Mouse (Mus musculus): ENCODE measurements around the gene Acoxl.

Acoxl gene

DNA sequence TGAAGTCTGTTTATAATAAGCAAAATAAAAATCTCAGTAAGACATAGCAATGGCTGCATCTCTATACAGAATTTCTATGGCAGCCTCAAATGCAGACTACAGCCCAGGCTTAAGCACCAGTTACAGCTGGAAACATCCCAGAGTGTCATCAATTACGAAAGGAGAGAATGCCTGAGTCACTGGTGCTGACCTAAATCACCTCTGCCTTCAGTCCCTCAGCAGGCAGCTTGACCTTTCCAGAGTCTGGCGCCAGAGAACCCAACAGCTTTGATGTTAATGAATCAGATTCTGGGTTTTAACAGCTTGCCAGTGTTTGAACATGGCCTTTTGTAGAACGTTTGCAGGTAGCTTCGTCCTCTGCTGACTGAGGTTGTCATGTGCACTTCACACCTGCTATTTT lies 193.4 kb downstream of the Acoxl start:
- peak in 1 of 2 experiments; percentile 40 for DNase-seq (ENCODE audit: low spot score in 2 of 2)

DNA sequence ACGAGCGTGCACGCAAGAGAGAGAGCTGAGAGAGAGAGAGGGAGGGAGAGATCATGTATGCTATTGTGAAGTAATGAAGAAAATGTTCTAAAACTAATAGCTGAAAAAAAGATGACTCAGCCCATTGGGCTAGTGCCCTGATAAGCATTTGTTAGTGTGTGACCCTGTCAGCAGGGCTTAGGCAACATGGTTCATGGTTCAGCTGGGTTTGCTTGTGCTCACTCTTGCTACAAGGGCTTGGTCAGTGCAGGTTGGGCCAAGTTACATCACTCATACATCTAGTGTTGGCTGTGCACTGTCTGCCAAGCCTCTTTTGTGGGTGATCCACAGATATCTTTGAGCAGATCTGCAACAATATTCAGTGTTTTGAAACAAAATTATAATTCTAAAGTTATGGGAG lies 194.8 kb downstream of the Acoxl start:
- peak in 1 of 2 experiments; percentile 27 for DNase-seq (ENCODE audit: low spot score in 2 of 2)

DNA sequence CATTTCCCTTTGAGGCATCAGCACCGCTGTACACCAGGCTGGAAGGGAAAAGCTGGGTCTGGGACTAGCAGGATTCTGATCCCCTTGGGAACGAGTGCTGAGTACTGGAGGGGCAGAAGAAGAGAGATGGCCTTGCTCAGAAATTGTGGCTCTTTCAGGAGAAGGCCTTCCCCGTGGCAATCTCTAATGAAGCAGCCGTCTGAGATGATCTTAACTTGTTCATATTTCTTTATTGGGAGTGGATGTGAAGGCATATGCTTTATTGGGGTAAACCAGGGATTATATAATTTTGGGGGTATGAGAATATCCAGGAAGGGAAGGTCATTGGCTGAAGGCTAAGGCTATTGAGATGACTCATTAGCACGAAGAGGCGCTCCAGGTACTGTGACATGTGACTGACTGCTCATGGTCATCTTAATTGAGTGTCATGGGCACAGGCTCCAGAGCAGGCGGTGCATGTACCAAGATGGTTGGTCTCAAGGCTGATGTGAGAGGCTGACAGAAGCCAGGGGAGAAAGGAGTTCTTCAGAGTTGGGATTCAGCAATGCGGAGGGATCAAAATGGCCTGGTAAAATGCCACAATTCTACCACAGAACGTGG lies 195.5 kb downstream of the Acoxl start:
- DNase-seq (ENCODE audit: low spot score in 2 of 2), result peak in 1 of 2 experiments; percentile 45

DNA sequence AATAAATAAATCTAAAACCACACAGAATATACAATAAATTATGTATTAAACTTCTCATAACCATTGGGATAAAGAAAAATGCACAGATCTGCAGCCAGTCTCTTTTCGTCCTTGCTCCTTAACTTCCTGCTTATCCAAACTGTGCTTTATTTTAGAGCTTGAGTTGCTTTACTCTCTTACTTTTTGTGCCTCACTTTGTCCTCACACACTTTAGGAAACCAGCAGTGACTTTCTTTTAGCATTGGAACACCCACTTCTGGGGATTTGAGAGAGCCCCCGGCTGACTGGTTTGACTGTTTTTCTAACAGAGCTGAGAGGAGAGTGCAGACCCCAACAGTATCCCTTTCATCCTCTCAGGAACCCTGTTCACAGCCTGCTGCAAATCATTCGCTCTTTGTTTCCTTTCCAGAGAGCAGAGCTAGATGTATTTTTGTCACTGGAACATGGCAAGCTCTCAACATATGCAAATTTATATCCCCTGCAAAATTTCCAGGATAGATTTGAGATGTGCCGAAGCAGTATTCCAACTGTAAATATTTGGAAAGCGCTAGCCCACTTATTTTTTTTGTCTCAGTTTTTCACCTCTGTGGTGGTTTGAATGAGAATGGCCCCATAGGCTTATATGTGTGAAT lies 199.7 kb downstream of the Acoxl start:
- peak in 1 of 2 experiments; percentile 25 for DNase-seq (ENCODE audit: low spot score in 2 of 2)

DNA sequence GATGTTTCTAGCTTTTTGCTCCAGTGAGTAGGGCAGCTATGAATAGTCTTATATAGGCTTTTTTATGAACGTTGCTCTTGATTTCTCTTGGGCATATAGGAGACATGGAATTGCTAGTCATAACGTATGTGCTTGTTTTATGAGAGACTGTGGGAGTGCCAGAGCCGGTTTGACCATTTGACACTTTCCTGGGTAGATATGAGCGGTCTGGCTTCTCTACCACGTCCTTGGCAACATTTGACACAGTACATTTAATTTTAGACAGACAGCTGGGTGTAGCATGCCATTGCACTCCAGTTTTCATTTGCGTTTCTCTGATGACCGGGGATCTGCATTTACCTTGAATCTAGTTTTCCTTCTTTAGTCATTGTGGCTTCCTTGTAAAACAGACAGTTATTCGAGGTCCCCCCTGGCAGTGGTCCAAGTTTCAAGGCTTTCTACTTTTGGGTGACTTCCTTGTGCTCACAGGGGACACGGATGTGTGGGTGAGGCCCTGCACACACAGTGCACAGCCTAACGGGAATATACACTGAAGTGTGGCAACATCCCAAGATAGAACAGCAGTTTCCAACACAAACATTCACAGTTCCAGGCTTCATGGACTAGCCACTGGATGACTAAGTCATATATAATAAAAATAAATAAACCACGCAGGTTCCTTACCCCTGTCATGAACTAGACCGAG lies 202.5 kb downstream of the Acoxl start:
- DNase-seq (ENCODE audit: low spot score in 2 of 2), result peak in 1 of 2 experiments; percentile 58

DNA sequence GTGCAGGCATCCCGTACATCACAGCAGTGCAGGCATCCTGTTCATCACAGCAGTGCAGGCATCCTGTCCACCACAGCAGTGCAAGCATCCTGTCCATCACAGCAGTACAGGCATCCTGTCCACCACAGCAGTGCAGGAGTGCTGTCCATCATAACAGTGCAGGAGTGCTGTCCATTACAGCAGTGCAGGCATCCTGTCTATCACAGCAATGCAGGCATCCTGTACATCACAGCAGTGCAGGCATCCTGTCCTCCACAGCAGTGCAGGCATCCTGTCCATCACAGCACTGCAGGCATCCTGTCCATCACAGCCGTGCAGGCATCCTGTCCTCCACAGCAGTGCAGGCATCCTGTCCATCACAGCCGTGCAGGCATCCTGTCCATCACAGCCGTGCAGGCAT lies 207.8 kb downstream of the Acoxl start:
- DNase-seq (ENCODE audit: low spot score in 2 of 2), result no peak

DNA sequence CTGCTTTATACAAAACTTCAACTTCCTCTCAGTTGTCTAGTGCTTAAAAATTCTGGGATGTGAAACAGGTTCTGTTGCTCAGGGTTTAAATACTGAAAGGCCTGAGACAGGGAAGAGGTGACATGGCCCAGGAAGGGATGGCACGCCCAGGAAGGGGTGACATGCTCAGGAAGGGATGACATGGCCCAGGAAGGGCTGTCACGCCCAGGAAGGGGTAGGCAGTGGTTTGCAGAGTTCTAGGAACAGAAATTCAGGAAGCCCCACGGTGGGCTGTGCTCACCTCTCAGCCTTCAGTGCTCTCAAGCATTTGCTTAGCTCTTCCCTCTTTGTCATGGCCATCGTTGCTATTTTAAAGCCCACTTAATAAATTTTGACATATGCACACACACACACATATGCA lies 216.2 kb downstream of the Acoxl start:
- no peak for DNase-seq (ENCODE audit: low spot score in 2 of 2)

DNA sequence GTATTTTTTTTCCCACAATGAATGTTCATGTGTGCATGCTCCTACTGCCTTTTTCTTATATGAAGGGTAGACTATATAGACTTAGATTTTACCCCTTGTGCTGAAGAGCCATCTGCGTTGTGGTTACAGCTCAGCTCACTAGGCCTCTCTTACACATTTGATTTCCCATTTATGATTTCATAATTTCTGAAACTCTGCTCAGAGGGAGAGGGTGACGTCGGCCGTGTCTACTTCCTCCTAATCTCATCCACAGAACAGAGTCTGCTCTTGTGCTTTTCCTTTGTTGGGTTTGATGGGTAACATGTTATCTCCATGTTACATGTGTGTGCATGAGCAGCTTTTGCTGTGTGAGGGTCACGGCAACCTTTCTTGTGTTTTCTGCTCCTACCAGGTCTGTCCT lies 219.2 kb downstream of the Acoxl start:
- no peak for DNase-seq (ENCODE audit: low spot score in 2 of 2)

DNA sequence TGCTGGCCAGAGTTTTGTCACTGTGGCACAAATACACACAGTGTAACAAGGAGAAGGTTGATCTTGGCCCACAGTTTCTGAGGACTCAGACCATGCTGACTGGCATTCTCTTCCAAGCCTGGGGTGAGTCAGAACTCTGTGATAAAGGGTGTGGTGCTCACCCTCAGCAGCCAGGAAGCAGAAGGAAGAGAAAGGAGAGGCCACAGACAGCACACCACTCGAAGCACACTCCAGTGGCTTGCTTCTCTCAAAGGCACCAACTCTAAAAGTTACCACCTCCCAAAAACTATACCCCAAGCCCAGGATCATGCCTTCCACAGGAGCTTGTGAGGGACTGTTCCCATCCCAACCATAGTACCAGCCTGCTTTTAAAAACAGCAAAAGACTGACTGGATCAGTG lies 220.0 kb downstream of the Acoxl start:
- DNase-seq (ENCODE audit: low spot score in 2 of 2), result no peak

DNA sequence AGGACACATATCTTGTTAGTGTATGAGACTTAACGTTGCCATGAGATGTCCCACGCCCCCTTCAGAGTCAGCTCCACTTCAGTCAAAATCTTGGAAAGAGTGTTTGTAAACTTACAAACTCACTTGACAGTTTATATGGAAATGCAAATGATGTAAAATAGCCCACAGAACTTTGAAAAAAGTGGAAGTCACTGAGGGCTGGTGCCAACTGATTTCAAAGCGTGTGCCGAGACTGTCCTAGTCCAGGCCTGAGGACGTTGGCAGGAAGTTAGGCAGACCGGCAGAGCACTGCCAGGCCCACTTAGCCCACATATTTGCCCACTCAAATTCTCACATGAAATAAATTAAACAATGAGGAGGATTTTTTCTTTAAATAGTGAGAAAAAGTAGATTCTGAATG lies 221.5 kb downstream of the Acoxl start:
- DNase-seq (ENCODE audit: low spot score in 2 of 2), result no peak

DNA sequence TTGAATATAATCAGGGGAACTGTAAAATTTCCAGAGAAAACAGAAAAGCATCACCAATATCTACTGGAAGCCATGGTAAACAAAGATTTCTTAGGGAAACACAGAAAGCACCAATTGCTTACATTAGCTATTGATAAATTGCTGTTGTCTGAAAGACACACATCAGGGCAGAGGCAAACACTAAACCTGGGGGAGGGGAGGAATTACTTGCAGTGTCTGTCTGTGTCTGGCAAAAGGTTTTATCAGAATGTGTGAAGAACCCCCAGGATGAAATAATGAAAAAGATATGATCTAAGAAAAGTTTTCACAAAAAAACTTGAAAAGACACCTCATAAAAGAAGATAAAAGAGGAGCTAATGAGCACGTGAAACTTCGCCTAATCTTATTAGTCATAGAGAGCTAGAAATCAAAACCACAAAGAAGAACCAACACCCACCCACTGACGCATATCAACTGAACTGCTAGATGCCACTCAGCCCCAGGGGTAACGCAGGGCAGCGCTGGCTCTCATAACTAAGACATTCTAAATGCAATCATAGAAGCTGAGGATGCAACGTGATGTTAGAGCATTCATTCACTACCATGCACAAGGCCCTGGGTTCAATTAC lies 222.1 kb downstream of the Acoxl start:
- DNase-seq (ENCODE audit: low spot score in 2 of 2), result no peak

DNA sequence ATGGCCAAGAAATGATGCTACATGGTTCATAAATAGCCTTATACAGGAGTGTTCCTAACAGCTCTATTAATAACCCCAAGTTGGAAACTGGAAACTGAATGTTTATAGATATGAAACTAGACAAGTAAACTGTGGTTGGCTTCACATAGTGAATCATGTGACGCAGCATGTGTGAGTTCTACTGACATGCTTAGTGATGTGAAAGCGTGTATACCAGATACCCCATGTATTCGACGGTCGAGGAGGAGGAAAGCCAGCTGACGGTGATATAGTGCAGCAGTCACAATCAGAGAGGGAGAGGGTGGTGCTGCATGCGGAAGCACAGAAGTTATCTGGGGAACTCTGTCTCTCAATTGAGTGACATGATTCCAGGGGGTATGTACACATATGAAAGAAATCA lies 222.8 kb downstream of the Acoxl start:
- DNase-seq (ENCODE audit: low spot score in 2 of 2), result no peak

DNA sequence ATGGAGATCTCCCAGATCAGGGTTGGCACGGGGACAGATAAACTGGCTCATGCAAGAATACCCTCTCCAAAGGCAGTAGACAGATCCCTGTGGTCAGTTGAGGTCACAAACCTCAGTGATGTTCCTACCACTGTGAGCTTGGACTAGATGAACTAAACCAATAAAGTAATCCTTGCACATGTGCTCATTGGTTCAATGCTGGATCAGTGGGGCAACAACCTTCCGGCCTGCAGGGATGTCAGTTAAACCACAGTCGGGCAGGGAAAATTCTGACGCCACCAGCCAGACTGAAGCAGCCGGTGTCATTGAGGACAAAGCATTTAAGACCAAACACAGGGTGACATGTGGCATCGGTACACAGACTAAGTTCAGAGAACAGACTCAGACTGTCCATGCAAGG lies 224.1 kb downstream of the Acoxl start:
- DNase-seq (ENCODE audit: low spot score in 2 of 2), result no peak

DNA sequence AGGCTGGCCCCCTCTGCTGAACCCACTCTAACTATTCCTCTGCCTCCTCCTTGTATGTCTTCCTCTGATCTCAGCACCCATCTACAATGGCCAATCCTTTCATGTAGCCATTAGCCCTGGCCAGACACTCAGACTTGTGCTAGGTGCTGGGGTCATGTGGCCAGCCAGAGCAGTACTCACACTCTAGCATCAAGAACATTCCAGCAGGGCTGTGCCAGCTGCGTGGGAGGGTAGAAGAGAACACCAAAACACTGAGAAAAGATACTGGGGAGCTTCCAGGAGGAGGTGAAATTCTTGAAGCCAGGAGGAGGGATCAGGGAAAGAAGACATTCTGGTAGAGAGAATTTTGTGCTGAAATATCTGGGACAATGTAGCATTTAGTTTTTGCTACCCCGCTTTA lies 226.3 kb downstream of the Acoxl start:
- no peak for DNase-seq (ENCODE audit: low spot score in 2 of 2)

DNA sequence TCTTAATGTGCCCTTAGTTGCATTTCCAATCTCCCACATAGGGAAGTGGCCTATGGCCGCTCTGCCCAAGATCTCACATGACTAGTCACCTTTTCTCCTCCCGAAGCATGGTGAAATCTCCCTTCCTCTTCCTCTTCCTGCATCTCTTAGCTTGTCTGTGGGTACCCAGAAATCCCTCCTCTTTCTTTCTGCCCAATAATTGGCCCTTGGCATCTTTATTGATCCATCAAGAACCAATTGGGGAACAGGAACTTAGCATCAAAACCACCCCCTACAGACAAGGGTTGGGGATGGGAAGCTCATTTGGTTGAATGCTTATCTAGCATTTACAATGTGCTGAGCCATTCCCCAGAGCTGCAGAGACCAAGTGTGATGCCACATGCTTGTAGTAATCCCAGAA lies 226.9 kb downstream of the Acoxl start:
- no peak for DNase-seq (ENCODE audit: low spot score in 2 of 2)

DNA sequence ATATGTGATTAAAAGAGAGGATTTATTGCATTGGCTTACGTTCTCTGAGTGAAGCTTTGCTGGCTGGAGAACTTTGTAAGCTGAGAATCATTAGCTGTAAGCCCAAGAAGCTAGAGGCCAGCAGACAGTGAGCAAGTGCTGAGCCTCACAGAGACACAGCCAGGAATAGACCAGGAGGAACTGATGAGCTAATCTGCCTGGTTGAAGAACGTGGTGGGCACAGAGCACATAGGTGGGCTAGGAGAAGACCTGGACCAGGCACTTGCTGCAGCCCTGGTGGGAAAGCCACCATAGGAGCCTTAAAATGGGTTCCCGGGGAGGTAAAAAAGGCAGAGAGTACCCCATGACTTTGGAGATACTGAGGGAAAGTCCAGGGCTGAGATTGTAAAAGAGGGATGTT lies 228.5 kb downstream of the Acoxl start:
- DNase-seq (ENCODE audit: low spot score in 2 of 2), result no peak

DNA sequence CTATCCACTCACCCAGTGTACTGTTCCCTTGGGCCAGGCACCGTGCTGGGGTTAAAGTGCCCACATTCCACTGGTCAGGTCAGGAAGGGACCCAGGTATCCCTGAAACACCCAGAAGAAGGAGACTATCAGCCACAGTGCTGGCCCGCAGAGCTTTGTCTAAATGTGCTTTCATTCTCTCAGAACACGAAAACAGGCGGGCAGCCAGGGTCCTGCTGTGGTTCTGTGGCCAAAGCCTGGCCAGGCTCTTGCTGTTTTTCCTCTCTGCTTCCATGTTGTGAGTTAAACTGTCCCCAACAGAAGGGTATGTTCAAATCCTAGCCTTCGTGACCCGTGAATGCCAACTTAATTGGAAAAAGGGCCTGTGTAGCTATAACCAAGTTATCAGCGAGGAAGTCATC lies 228.9 kb downstream of the Acoxl start:
- DNase-seq (ENCODE audit: low spot score in 2 of 2), result no peak

DNA sequence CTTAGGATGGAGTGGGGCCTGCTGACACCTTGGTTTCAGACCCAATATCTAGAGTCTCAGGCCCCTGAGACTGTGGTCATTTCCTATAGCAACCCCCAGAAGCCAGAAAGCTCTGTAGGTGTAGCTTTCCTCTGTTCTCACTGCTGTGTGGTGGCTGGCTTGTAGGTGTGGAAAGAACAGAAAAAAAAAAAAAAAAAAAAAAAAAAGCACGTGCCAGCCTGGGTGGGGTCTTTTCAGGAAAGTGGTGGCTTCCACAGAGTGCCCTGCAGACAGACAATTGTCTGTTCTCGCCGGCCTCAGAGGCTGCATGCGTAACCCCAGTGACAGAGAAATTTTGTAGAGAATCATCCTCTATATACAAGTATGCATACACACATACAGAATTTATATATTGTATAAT lies 229.5 kb downstream of the Acoxl start:
- no peak for DNase-seq (ENCODE audit: low spot score in 2 of 2)

DNA sequence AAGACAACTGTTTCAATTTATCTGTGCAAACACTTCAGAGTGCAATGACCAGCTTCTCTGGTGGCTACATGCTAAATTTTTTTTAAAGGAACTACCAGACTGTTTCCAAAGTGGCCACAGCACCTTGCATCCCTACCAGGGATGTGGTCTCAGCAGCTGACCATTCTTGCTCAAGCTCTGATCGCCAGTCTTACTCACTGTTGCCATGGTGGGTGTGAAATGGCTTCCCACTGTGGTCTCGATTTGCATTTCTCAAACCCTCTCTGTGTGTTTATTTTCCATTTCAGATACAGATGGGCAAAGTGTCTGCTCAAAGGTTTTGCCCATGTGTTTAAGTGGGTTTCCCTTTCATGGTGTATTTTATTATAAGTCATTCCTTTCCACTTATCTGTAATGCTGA lies 230.3 kb downstream of the Acoxl start:
- DNase-seq (ENCODE audit: low spot score in 2 of 2), result no peak

DNA sequence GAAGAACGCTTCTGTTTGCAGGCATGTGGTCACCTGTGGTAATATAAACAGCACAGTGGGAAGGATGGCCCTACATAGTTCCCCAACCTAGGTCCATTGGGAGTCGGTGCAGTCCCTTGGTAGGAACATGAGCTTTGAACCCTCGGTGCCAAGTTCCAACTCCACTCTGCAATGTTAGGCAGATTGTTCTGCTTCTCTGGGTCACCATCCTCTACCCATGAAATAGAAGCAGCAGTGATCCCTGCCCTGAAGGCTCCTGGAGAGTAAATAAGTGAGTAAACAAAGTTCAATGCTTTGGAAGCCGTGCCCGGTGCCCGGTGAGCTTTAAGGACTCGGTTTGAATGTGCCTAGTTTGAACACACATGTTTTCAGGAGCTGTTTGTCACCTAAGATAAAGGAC lies 233.1 kb downstream of the Acoxl start:
- no peak for DNase-seq (ENCODE audit: low spot score in 2 of 2)

DNA sequence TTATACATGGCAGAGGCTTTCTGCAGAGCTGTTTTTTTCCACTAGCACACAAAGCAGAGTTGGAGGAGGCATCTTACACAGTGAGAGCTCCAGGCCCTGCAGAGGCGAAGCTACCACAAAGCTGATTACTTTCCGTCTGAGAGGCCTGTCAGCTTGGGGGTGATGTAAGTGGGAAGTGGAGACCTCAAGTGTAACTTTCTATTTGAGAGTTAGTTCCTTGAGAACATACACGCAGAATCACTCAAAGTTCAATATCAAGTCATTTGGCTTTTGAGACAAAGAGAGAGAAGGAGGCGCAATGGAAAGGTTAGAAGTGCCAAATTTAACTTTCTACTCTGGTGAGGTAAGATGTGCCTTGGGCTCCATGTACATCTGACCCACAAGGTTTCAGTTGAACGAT lies 234.3 kb downstream of the Acoxl start:
- DNase-seq (ENCODE audit: low spot score in 2 of 2), result no peak

DNA sequence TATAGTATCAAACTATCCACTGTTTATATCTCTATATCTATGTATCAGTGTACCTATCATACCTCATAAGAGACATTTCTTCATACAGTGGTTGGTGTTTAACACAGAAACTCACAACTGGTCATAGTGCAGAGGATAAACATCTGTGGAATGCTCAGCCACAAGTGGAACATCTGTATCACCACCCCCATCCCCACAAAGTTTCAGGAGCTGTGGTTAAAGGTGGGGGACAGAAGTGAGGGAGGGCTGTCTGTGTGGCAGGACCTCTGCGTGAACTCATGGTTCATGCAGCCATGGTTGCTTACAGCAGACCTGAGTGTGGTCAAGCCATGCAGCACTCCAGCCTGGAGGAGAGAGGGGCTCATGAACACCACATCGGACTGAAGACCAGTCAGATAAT lies 234.9 kb downstream of the Acoxl start:
- no peak for DNase-seq (ENCODE audit: low spot score in 2 of 2)

DNA sequence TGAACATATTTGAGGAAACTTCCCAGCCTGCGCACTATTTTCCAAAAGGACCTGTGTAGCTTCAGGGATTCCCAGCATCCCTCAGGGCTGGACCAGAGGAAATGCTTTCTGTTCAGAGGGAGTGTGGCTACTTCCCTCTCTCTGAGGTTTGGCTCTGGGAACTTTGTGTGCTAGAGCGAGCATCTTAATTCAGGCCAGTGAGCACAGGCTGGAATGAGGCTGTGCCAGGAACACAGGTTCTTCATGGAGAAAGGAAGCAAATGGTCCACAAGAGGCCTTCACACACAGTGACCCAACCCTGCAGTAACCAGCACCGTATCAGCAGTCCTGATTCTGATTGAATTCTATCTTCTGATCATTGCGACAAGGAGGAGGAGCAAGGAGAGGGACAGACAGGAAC lies 238.3 kb downstream of the Acoxl start:
- no peak for DNase-seq (ENCODE audit: low spot score in 2 of 2)

Data from spleen, postnatal 4 days (tissue).